Mouse (Mus musculus) inflammation-experienced regulatory T-cells, adult 16 weeks (primary cell): ENCODE measurements around the gene 2610002M06Rik. TPM values are rescaled to one million over a fixed set of nuclear protein-coding genes. Genes with fewer than 3 reads are reported as not detected.

ENCODE experiments used
- polyA plus RNA-seq: library from polyadenylated mRNA; unstranded; fragments of 100-300 nt; shearing (Covaris generic); gene quantifications from one replicate; pipeline ENCODE4 v1.2.1, GENCODE M21; 2017

Gene 2610002M06Rik
- 27.4 TPM for polyA plus RNA-seq

GRCm38 (mm10) chrX:107816218-107816554 is at the start of gene 2610002M06Rik:
Gene 2610002M06Rik, minus strand, starts transcription at chrX:107816334.

GRCm38 (mm10) chrX:107792290-107792689 is 23.8 kb downstream of the 2610002M06Rik start, which contains the start of gene Tent5d:
Gene Tent5d, plus strand, starts transcription at chrX:107792590.

Other genes with a start within 250 kb of the 2610002M06Rik start
- gene Tbx22, start 148.4 kb downstream of the 2610002M06Rik start, polyA plus RNA-seq, result not detected
- gene Tent5d, start 23.7 kb downstream of the 2610002M06Rik start, polyA plus RNA-seq, result not detected
- gene Gm732, start 132.1 kb upstream of the 2610002M06Rik start, polyA plus RNA-seq, result not detected